Mouse (Mus musculus): ENCODE measurements around the gene Parp1.

DNA sequence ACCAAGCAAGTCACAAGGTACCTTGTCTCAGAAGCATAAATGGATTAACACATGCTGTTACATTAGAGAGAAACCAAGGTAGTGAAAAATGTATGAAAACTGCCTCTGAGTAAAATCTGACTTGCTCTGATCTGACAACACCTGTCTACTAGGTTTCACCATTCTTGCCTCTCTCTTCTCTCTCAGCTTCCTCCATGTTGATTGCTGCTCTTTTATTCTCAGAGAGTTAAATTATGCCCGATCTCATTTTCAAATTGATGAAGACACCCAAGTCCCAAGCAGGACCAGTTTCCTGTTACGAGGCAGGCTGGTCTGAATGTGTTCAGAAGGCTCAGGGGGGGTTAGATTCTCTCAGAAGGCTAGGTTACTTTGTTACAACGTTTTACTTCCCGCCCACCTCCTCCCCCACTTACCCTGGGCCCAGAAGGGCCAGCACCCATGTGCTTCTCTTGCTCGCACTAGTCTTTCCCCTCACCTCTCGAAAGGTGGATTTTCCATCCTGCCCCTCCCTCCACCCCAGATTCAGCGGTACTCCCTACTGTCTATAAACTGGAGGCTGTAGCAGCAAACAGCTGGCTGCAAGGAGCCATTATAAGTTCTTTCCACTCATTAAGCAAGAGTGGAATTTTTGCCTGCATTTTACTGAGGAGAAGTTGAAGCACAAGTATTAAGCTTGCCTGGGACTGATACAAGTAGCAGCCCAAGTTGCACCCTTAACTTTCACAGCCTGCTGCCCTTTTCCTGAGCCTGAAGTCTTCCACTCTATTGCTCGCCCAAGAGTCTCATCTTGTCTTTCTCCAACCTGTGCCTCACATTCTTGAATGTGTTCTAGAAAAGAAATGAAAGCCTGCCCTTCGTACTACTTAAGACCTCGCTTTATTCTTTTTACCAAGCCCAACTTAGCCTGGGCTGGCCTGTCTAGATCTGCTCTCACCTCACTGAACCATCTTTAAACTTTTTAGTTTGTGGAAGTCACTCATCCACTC lies 71.0 kb downstream of the Parp1 start:
- TF ChIP-seq CTCF (IDR thresholded peaks at IDR 0.05; ENCODE audit: low read depth, low read length): no peak
- no peak for TF ChIP-seq POLR2A (IDR thresholded peaks at IDR 0.05; ENCODE audit: insufficient read depth, low read length)
- no peak for TF ChIP-seq EP300 (IDR thresholded peaks at IDR 0.05; ENCODE audit: insufficient read depth, low read depth, low read length)

All from ES-Bruce4 (cell line).